Mouse (Mus musculus) heart, adult 8-10 months (tissue): ENCODE results near the gene Vmn1r176. TPM values are rescaled to one million over a fixed set of nuclear protein-coding genes. Genes with fewer than 3 reads are reported as not detected.
"Not testable (repeated sequence)": the region's sequence is repeated elsewhere in the genome, so short reads cannot be mapped to it uniquely, and the experiment has no call there.

Source experiments
- DNase-seq: peaks from one replicate; pipeline ENCODE4 v3.0.0; 2022; ENCODE audit warnings: low spot score
- total RNA-seq, 4 experiments: library from RNA; stranded (reverse); gene quantifications; 2 replicates each; pipeline ENCODE4 v1.2.4; 2022

The Vmn1r176 gene
- not detected for total RNA-seq

DNA sequence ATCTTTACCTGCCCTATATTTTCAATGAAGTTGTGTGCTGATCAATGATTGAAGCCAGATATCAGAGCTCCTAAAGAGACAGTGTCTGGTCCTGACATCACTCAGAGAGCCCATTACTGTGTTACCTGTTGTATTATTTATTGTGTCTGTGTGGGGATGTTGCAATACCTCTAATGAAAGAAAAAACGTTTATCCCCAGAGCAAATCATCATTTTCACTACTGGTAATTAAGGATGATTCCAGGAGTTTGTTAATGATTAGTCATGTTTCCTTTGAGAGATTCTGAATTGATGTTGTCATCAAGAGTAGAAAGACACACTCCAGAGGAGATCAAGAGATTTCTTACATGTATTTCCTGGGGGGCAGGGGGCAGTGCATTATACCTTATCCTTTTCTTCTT is at the start of gene Vmn1r176:
Gene Vmn1r176 (minus strand): TSS at position 101 of the 400 bp plus-strand sequence.
- DNase-seq = not testable (repeated sequence)

DNA sequence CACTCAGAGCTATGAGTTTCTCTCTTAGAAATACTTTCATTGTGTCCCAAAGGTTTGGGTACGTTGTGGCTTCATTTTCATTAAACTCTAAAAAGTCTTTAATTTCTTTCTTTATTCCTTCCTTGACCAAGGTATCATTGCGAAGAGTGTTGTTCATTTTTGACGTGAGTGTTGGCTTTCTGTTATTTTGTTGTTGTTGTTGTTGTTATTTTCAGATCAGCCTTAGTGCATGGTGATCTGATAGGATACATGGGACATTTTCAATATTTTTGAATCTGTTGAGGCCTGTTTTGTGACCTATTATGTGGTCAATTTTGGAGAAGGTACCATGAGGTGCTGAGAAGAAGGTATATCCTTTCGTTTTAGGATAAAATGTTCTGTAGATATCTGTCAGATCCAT is 39.7 kb upstream of the Vmn1r176 start:
- not testable (repeated sequence) for DNase-seq

GRCm38 (mm10) chr7:23866349-23866748 is 29.2 kb upstream of the Vmn1r176 start, which contains the start of gene Vmn1r177:
Vmn1r177 (minus strand) TSS chr7:23866449.
- not testable (repeated sequence) for DNase-seq

GRCm38 (mm10) chr7:23810543-23810942 is 26.6 kb downstream of the Vmn1r176 start, which contains the start of gene Vmn1r175:
Vmn1r175 (minus strand) TSS chr7:23810643.
- DNase-seq = not testable (repeated sequence)

DNA sequence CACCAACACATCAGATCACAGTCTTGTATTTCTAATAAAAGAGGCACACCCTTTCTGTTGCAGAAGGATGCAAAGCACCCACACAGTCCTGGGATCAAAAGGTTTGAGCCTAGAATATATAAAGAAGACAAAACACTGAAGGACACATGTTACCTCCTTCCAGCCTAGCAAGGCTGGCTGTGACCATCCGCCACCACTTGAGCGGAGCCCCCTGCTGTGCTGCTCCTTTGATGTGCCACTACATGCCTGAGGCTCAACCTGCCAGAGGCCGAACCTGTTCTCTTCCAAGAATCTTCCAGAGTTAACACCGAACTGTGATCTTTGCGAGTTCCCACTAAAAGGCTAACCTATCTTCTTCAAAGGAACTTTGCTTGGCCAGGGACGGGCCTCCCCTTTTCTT is 52.6 kb downstream of the Vmn1r176 start:
- no peak for DNase-seq

Other genes with a start within 250 kb of the Vmn1r176 start
- gene Vmn1r170, start 231.2 kb downstream of the Vmn1r176 start, total RNA-seq = not detected
- gene Vmn1r171, start 206.7 kb downstream of the Vmn1r176 start, total RNA-seq = not detected
- not detected for gene Vmn1r172, start 179.1 kb downstream of the Vmn1r176 start, total RNA-seq
- gene Vmn1r173, start 136.7 kb downstream of the Vmn1r176 start, total RNA-seq = not detected
- gene Vmn1r174, start 85.1 kb downstream of the Vmn1r176 start, total RNA-seq = not detected
- not detected for gene Vmn1r175, start 26.7 kb downstream of the Vmn1r176 start, total RNA-seq
- gene Vmn1r177, start 29.1 kb upstream of the Vmn1r176 start, total RNA-seq = not detected
- gene Vmn1r178, start 54.6 kb upstream of the Vmn1r176 start, total RNA-seq = not detected
- not detected for gene Vmn1r179, start 89.6 kb upstream of the Vmn1r176 start, total RNA-seq
- gene Vmn1r180, start 113.3 kb upstream of the Vmn1r176 start, total RNA-seq = not detected
- not detected for gene Vmn1r181, start 137.2 kb upstream of the Vmn1r176 start, total RNA-seq
- gene V1rd19, start 164.3 kb upstream of the Vmn1r176 start, total RNA-seq = not detected
- not detected for gene Vmn1r183, start 215.9 kb upstream of the Vmn1r176 start, total RNA-seq
- gene Zfp180, start 244.6 kb upstream of the Vmn1r176 start, total RNA-seq = 10 to 100 TPM; 12.7 to 16.9 (median 16.1) TPM